In the genomic region with DNA sequence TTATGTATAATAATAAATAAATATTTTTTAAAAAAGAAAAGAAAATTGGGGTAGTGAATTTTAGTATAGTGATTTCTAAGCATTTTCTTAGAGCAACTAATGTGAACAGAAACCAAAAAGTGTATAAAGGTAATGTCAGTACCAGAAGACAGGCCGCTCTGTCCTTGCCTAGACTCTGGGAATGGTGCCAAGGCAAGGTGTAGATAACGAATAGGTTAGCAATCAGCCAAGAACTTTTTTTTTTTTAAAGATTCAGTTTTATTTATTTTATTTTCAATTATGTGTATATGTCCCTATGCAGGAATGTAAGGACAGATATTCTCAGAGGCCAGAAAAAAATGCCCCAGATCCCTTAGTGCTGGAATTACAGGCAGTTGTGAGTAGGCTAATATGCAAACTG, we compare ENCODE assay signal across 27 mouse cellular contexts. TPM values are rescaled to one million over a fixed set of nuclear protein-coding genes. Genes with fewer than 3 reads are reported as not detected.
DNase-seq lines count a peak whose midpoint lies in the region; ATAC-seq and TF ChIP-seq lines count a peak whose summit lies in the region.
"Had no signal": no experiment of that assay in that cellular context is flagged by ENCODE, and none has a peak within 500 bp of the region (broad histone marks: within the 10 kb centered on the region; RNA-seq: fewer than 3 reads in every experiment).

No protein-coding gene starts in this region.

- H3K4me2 ChIP-seq in lung, embryonic 14.5 days = no peak overlapping the region
- no peak overlapping the region for H3K4me2 ChIP-seq in lung, postnatal 0 days (replicated peaks; ENCODE audit: low read depth, low read length)
- H3K4me2 ChIP-seq: embryonic facial prominence, embryonic 12.5 days; embryonic facial prominence, embryonic 15.5 days; heart, embryonic 13.5 days; hindbrain, embryonic 14.5 days had no signal

- no peak for TF ChIP-seq CTCF in cerebellum, adult 2 months (IDR thresholded peaks at IDR 0.05; ENCODE audit: borderline replicate concordance, insufficient read depth, low read depth, low read length)
- no peak for TF ChIP-seq CTCF in lung, embryonic 14.5 days (IDR thresholded peaks at IDR 0.05; ENCODE audit: low read depth)
- no peak for TF ChIP-seq CTCF in lung, postnatal 0 days (IDR thresholded peaks at IDR 0.05)

- no peak overlapping the region for H3K4me3 ChIP-seq in cerebellum, adult 2 months (replicated peaks; ENCODE audit: insufficient read depth, low read depth, low read length)
- H3K4me3 ChIP-seq in lung, embryonic 14.5 days (ENCODE audit: low read depth, low read length) = no peak overlapping the region
- H3K4me3 ChIP-seq in lung, postnatal 0 days (ENCODE audit: low read depth, low read length) = no peak overlapping the region
- H3K4me3 ChIP-seq: embryonic facial prominence, embryonic 12.5 days; embryonic facial prominence, embryonic 15.5 days; heart, adult 2 months; heart, embryonic 10.5 days; heart, embryonic 13.5 days had no signal

- no peaks in the 10 kb centered on the region for H3K36me3 ChIP-seq in lung, embryonic 14.5 days (ENCODE audit: insufficient read depth)
- H3K36me3 ChIP-seq in lung, postnatal 0 days (ENCODE audit: insufficient read depth, low read length) = no peaks in the 10 kb centered on the region
- H3K36me3 ChIP-seq: embryonic facial prominence, embryonic 12.5 days; embryonic facial prominence, embryonic 15.5 days; heart, embryonic 10.5 days; heart, embryonic 13.5 days had no signal

- H3K9ac ChIP-seq in lung, embryonic 14.5 days = no peak overlapping the region
- H3K9ac ChIP-seq in lung, postnatal 0 days (replicated peaks; ENCODE audit: low read depth) = no peak overlapping the region
- H3K9ac ChIP-seq: embryonic facial prominence, embryonic 12.5 days; embryonic facial prominence, embryonic 15.5 days; forebrain, postnatal 0 days; heart, embryonic 13.5 days; hindbrain, embryonic 14.5 days had no signal

- 54% methylated on average over 2 of the region's 2 CpGs for WGBS in cerebellum, adult 2 months
- WGBS in lung, embryonic 14.5 days = 61% methylated on average over 2 of the region's 2 CpGs
- 43% methylated on average over 2 of the region's 2 CpGs for WGBS in lung, postnatal 0 days

- H3K4me1 ChIP-seq in cerebellum, adult 2 months (ENCODE audit: control insufficient read depth, insufficient read depth, low read length) = no peaks in the 10 kb centered on the region
- no peaks in the 10 kb centered on the region for H3K4me1 ChIP-seq in lung, embryonic 14.5 days (ENCODE audit: insufficient read depth)
- H3K4me1 ChIP-seq in lung, postnatal 0 days (ENCODE audit: insufficient read depth, low read depth, low read length) = no peaks in the 10 kb centered on the region
- H3K4me1 ChIP-seq: embryonic facial prominence, embryonic 12.5 days; embryonic facial prominence, embryonic 15.5 days; heart, embryonic 10.5 days; heart, embryonic 13.5 days had no signal

- H3K9me3 ChIP-seq in lung, embryonic 14.5 days (ENCODE audit: low read depth, low read length) = no peaks in the 10 kb centered on the region
- no peaks in the 10 kb centered on the region for H3K9me3 ChIP-seq in lung, postnatal 0 days (ENCODE audit: low read length)
- H3K9me3 ChIP-seq: embryonic facial prominence, embryonic 12.5 days; embryonic facial prominence, embryonic 15.5 days; heart, embryonic 10.5 days; heart, embryonic 13.5 days had no signal

- ATAC-seq in lung, embryonic 14.5 days (ENCODE audit: insufficient read depth) = no peak
- ATAC-seq in lung, postnatal 0 days = no peak
- no peak for ATAC-seq in frontal cortex, adult (ENCODE audit: low TSS enrichment)
- ATAC-seq: forebrain, embryonic 14.5 days; forebrain, postnatal 0 days; hindbrain, postnatal 0 days; inflammation-experienced regulatory T-cells, adult 6 months; Patski had no signal

- DNase-seq in adrenal gland, adult (ENCODE audit: inconsistent age in 2 of 2, low spot score in 1 of 2) = peak; percentile 15 to 65
- DNase-seq in adrenal gland, adult 18-20 months (ENCODE audit: low spot score in 2 of 2) = no peak
- peak; percentile 18 to 26 for DNase-seq in cerebellum, postnatal 10 days
- DNase-seq in cerebellum, adult 2 months = no peak
- DNase-seq in lung, embryonic 14.5 days = peak; percentile 24
- DNase-seq in lung, postnatal 0 days (ENCODE audit: low spot score) = no peak
- DNase-seq in adrenal gland, postnatal 25 days = peak; percentile 7
- DNase-seq: cerebellum, adult 11-12 months; cerebellum, adult 9-10 months; cerebellum, postnatal 25 days; forebrain, postnatal 0 days; gastrocnemius, postnatal 25 days; heart, adult 2 months; heart, postnatal 14 days; heart, postnatal 4 days; kidney, adult 11 months had no signal

- no peak overlapping the region for H3K27ac ChIP-seq in cerebellum, adult 2 months (ENCODE audit: insufficient read depth, low read length)
- no peak overlapping the region for H3K27ac ChIP-seq in lung, embryonic 14.5 days (ENCODE audit: low read depth)
- H3K27ac ChIP-seq in lung, postnatal 0 days (ENCODE audit: low read length) = no peak overlapping the region
- H3K27ac ChIP-seq: embryonic facial prominence, embryonic 12.5 days; embryonic facial prominence, embryonic 15.5 days; heart, adult 2 months; heart, embryonic 10.5 days; heart, embryonic 13.5 days; hindbrain, embryonic 14.5 days; hindbrain, postnatal 0 days had no signal

- no peak for TF ChIP-seq POLR2A in cerebellum, adult 2 months (IDR thresholded peaks at IDR 0.05; ENCODE audit: borderline replicate concordance, insufficient read depth, low read length)

- H3K27me3 ChIP-seq in cerebellum, adult 2 months (ENCODE audit: control insufficient read depth, insufficient read depth, low read length) = no peaks in the 10 kb centered on the region
- H3K27me3 ChIP-seq in lung, embryonic 14.5 days (ENCODE audit: insufficient read depth, low read length) = no peaks in the 10 kb centered on the region
- no peaks in the 10 kb centered on the region for H3K27me3 ChIP-seq in lung, postnatal 0 days (replicated peaks; ENCODE audit: insufficient read depth, low read length)
- H3K27me3 ChIP-seq: embryonic facial prominence, embryonic 12.5 days; embryonic facial prominence, embryonic 15.5 days; Patski had no signal

- no peak for TF ChIP-seq EP300 in lung, postnatal 0 days (IDR thresholded peaks at IDR 0.05)

RNA-seq across cellular contexts. Expression of gene Lrrn1, which starts 5.6 kb away (rescaled TPM):
- 10 to 100 TPM in 1 of 2 experiments, 1 to 10 TPM in 1; 8.0 to 55.6 TPM for total RNA-seq in adrenal gland, adult 18-20 months (2021)
- polyA plus RNA-seq in cerebellum, adult 2 months (2012; rRNA removed) = 98.1 and 102 TPM in 2 replicates
- polyA plus RNA-seq in lung, embryonic 14.5 days (2014; fragmentation: Nextera tagmentation; extraction: Ambion mirVana) = 12.8 and 13.5 TPM in 2 replicates
- polyA plus RNA-seq in lung, postnatal 0 days (2015; fragmentation: Nextera tagmentation; extraction: Ambion mirVana) = 4.1 and 4.2 TPM in 2 replicates
- 44.1 and 57.7 TPM in 2 replicates for total RNA-seq in adrenal gland, postnatal 25 days (2021)
- total RNA-seq: common myeloid progenitor, adult 5-6 weeks had no signal
- polyA plus RNA-seq: inflammation-experienced regulatory T-cells, adult 6 months had no signal

Comparison
In these comparisons a context has a peak if more than half of its experiments do, and no peak if none do; other contexts are left out.
1. DNase-seq: peak in adrenal gland, adult (2 of 2), cerebellum, postnatal 10 days (2 of 2), lung, embryonic 14.5 days (single experiment) and adrenal gland, postnatal 25 days (single experiment); none in adrenal gland, adult 18-20 months (0 of 2), cerebellum, adult 2 months (0 of 2) and lung, postnatal 0 days (single experiment).